Mouse (Mus musculus) retina, postnatal 7 days (tissue): ENCODE results near the gene Arhgef11.

Experiments used
- DNase-seq: peaks from one replicate; pipeline ENCODE4 v3.0.0-alpha.2; 2012; ENCODE audit warnings: low read depth, low spot score

Arhgef11 gene

DNA sequence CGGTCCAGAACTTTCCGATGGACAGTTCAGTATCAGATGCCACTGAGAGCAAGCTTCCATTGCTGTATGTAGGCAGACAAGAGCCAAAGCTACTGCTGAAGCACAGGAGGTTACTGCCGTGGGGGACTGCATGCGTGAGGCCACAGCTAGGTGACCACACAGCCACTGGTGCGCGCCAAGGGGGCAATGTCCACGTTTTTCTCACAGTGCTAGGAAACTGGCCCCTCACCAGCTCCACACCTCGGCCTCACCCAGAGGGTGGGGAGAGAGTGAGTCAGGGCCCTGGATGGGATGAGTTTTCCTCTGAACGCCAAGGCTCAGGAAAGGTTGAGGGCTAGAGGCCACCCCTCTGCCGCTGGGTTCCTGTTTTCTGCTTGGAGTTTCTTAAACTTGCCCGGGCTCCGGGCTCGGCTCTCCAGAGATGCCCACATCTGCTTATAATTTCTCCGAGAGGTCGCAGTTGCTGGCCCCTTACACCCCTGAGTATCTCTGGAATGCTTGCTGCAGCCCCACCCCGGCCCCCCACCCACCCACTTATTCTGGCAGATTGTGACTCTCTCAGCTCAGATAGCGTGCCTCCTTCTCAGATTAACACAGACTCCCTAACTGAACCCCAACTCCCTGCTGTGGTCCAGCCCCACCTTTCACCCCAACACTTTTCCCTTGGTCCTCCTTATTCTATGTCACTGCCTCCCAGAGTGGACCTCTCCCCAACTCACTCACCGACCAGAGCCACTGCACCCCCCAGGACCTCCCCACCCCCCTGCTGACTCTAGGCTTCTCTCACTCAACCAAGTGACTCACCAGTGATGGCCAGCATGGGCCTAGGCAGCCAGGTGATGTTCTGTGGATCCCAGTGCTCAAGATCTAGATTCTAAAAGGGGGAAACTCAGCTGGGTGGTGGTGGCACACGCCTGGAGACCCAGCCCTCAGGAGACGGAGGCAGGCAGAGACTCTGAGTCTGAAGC, 144.3 kb downstream of the Arhgef11 start:
- DNase-seq: no peak

DNA sequence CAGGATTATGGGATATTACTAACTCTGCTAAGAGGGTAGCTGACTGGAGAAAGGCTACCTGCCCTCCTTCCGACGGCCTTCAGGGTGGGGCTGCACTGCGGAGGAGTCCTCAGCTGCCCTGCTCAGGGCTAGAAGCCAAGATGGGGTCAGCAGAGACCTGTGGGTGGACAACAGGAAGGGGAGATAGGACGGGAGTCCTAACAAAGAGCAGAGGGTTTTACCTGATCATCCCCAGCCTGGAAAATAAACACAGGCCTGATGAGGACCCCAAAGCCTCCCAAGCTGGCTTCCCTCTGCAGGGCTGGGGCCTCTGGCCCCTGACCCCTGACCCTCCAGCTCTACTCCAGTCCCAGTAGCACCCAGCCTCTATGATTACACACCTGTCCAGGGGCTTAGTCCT, 145.8 kb downstream of the Arhgef11 start:
- DNase-seq: no peak

DNA sequence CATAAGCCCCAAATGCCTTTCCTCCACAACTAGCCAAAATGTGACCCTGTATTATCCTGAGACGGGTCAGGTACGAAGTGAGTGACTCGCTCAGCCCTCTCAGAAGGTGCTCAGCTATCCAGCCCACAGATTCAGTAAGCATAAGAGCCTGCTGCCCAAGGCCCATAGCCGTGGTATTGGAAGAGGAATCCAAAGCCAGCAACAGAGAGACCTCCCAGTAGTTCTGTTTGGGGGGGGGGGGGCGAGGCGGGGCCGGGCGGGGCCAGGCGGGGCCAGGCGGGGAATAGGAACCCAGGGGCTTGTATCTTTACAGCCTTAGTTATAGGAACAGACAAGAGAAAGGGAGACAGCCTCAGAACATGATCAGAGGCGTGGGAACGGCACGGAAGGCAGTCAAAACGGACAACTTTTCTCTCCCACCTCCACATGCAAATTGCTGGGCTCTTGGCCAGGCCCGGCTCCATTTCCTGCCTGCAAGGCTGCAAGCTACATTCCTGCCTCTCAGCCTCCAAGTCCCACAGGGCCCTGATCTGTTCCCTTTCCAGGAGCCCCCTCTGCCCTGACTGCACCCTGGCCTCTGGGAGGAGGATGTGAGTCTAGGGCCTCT, 146.4 kb downstream of the Arhgef11 start:
- no peak for DNase-seq

DNA sequence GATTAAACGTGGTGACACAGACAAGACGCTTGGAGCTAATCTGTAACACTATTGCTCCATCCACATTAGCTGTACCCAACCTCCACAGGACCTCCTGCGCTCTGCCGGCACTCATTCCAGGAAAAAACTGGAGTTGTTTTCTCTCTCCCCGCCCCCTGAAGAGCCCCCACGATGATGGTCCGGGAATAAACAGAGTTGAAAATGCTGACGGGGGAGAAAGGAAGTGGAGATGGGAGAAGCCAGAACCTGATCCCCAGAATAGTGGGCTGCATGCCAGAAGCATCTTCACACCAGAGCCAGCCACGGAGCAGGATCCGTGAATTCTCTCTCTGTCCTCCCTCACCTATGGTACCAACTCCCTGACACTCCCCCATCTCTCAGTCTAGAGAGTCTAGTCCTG, 147.1 kb downstream of the Arhgef11 start:
- DNase-seq: no peak

DNA sequence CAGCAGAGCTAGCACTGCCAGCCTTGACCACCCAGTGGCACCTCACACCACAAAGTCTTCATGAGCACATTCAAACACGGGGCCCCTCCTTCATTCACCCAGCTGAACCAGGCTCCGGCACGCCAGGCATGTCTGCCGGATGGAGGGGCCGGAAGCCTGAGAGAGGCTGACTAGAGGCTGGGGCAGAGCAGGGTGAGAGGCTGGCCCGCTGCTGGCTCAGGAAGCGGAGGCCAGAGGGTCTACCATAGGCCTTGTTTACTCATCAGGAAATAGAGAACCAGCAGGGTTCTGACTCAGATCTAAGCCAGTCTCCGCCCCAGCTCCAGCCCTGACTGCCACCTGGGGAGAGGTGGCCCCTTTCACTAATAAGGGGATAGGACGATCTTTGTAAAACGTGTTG, 147.7 kb downstream of the Arhgef11 start:
- DNase-seq: no peak

DNA sequence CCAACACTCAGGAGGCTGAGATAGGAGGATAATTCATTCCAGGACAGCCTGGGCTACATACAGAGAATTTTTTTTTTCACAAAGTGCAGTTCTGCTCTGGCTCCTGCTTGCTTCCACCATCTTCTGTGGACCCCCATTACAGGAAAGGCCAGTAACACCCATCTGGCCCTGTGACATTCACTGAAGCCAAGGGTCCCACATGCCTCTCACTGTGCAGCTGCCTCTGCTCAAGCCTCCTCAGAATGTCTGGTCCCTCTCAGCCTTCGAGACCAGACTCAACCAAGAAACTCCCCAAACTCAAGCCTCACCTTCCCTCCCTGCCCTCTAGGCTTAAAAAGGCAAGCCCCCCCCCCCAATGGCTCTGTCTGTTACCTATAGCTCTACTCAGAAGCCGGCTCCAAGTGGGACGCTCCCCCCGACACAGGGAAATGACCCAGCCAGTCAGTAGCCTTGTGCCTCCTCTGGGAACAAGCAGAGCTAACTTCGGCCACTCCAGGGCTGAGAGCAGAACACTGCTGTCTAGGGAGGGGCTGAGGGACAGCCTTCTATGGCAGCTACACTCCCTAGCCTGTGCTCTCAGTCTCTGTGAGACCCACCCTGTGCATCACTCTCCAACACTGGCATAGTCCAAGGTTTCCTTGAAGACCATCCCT, 148.4 kb downstream of the Arhgef11 start:
- no peak for DNase-seq

DNA sequence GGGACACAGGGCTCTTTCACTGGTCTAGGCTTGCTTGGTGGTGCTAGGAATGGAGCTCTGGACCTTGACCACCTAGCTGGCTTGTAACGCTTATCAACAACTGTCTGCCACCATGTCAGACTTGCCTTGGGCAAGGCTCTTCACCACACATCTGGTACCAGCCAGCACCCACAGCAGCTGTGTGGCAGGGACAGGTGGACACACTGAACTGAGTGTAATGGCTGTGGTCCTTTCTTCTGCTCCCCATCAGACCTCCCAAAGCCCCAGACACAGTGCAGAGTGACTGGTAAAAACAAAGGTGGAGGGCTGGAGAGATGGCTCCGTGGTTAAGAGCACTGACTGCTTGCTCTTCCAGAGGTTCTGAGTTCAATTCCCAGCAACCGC, 148.9 kb downstream of the Arhgef11 start:
- no peak for DNase-seq

DNA sequence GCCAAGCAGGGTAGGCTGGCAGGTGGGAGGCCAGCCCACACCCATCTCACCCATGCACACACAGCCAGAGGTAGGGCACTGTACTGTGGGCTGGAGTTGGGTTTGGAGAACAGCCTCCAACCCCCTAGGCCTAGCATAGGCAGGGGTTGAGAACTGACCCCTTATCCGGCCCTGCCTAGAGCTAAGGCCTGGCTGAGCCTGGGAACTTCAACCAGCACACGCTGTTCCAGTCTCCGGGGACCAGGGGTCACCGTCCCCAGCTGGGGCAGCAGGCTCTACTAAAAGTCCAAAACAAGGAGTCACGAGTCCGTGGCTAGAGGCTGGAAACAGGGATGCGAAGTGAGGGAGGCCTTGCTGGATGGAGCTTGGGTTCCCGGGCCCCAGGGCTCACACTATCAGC, 150.4 kb downstream of the Arhgef11 start:
- no peak for DNase-seq

DNA sequence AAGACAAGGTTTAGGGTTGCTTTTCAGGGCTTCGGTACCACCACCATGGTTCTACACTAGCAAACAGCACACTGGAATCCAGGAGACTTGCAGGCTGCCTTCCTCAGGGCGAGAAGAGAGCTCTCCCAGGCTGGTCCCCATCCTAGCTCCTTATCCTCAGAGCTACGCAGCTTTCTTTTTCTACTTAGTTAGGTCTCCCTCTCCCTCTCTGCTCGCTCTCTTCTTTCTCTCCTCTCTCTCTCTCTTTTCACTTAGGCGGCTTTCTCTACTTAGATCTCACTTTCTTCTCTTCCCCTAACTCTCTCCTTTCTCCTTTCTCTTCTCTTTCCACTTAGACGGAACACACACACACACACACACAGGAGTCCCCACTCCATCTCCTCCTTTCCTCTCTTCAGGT, 151.1 kb downstream of the Arhgef11 start:
- no peak for DNase-seq

DNA sequence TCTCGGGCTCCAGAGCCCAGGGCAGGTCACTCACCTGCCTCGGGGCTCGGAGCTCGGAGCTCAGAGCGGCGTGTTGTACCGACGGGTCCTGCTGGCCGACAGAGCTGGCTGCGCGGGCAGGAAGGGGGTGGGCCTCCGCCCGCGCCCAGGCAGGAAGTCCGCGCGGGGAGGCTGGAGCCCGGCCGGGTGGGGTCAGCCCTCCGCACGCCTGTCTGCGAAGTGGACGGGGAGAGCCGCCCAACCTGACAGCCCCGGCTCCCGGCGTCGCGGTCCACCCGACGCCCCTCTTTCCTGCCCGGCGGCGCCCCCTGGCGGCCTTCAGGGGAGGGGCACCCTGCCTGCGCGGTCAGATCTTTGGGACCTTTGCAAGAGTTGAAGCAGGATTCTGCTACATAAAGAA, 151.5 kb downstream of the Arhgef11 start:
- DNase-seq: peak; percentile 60

DNA sequence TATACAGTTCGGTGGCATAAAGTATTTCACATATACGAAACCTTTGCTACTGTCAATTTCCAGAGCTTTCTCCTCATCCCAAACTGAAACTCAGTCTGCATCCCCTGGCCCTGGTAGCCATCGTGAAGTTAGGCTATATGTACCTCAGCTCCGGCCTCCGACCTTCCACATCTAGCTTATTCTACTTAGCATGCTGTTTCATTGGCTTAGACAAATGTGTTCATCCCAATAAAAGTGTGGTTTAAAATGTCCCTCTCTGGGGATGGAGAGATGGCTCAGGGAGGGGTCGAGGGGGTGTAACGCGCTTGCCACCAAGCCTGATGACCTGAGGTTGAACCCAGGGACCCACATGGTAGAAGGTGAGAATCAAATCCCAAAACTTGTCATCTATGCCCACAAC, 152.1 kb downstream of the Arhgef11 start:
- DNase-seq: no peak

DNA sequence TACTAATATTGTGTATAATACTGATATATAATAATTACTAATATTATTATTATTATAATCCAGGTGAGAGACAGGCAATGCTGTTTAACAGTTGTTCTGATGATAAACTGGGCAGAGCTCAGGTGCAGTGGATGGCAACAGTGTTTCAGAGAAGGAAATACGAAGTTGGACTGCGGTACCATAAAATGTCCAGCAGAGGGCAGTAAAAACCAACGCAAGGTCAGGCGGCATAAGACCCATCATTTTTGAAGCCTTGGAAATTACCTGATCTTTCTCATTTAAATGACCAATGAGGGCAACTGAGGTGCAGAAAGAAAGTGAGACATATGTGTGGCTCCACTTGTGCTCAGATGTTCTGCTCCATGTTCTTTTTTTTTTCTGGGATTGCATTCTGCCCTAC, 152.9 kb downstream of the Arhgef11 start:
- peak; percentile 56 for DNase-seq

DNA sequence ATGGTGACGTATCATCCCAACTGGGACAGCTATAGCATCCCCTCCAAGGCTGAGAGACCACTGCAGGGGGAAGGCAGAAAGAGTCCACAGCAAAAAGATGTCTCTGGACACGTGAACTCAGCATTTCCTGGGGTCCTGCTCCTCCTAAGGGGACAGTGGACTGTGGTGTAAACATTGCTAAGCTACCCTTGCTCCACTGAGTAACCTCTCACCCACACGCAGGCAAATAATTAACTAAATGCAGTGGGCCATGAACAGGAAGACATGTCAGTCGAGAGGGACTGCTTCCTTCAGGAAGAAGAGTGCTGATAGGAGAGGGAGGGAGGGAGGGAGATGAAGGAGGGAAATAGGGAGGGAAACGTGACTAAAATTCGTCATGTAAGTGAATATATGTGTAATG, 153.7 kb downstream of the Arhgef11 start:
- DNase-seq: no peak

DNA sequence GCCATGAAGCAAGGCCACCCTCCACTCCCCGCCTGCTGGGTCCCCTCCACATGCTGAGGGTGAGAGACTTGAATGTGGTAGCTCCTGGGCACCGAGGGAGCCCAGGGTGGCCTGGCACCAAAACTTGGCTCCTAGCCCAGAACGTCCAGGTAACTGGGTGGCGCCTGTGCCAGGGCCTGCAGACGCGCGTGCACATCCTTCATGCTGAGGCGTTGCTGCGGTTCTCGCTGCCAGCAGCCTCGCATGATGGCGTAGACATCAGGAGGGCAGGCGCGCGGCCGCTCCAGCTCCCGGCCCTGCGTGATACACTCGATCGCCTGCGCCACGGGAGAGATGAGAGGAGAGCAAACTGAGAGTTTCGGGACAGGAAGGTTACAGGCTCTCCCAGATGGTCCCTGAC, 160.9 kb downstream of the Arhgef11 start:
- no peak for DNase-seq

DNA sequence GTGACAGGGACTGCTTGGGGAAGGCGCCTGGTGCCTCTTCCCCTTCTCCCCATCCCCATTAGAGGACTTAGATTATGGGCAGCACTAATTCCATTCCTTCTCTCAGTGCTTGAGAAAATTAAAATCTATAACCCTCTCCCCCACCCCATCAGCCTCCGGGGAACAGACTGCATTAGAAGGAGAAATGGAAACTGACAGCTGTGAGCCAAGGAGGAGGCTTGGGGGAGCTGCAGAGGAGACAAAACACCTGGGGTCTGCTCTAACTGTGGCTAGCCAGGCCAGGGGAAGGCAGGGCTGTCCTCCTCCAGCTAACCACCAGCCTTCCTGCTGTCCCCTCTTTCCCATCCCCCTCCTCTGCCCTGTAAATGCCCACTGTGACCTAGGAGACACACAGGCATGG, 161.7 kb downstream of the Arhgef11 start:
- DNase-seq: no peak

DNA sequence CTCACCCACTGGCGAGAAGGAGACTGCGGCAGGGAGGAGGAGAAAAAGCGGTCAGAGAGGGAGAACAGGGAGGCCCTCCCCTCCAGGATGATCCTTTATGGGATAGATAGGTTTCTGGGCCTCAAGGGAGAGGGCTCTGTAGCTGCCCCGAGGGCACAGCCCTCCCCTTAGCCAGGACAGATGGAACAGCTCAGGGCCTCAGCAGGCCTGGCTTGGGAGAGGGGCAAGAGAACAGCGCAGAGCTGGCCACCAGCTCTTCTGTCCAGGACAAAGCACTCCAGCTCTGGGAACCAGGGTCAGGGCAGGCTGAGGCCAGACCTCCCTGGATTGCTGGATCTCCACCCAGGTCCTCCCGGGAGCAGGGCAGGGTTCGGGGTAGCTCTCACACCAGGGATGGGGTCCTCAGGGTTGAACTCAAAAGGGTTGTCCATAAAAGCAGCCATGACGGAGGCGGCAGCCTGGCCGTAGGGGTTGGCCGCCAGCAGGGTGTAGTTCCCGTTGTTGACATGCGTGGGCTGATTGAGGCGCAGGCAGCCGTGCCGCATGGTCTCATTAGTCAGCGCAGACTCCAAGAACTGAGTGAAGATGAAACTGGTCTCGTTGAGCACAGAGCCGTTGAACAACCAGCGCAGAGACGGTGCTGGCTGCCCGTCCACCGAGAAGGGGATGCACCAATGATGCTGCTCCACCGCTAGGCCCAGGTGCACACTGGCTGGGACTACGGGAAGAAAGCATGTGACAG, 166.1 kb downstream of the Arhgef11 start:
- DNase-seq: no peak

DNA sequence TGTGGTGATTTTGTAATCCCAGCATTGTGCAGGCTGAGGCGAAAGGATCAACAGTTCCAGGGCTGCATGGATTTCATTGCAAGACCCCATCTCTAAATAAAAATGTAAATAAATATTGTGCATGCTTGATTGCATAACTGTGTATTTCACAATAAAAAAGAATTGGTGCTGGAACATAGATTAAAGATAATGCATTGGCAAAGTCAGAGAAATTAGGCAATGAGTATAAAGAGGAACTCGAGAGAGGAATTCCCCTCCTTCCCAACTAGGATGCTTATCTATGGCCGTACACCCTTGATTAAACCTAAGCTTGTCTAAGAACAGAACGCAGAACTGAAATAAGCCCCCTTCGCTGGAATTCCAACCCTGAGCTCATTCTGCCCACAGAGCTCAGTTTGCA, 167.8 kb downstream of the Arhgef11 start:
- no peak for DNase-seq

DNA sequence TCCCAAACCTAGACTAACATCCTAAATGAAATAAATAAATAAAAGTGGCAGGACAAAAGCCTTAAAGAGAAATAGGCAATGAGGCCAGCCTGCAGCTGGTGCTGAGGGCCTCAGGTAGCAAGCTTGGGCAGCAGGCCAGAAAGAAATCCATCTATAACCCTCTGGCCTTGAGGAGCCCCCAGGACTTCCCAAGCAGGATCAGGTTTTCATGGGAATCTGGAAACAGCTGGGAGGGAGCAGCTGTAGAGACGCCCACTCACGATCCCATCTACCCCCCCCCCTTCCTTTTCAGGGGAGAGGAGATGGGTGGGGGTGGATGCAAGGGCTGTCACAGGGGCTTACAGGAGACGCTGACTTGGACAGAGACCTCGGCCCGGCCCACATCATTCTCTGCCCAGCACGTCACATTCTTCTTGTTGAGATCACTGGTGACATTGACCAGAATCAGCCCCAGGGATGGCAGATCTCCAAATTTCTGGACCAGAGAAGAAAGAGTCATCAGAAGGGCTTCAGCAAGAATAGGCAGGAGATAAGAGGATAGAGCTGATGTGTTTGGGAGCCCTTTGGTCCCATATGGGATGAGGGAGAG, 168.4 kb downstream of the Arhgef11 start:
- DNase-seq: no peak
